Mouse (Mus musculus) G1E (cell line): ENCODE measurements around the gene Jpt1. TPM values are rescaled to one million over a fixed set of nuclear protein-coding genes. Genes with fewer than 3 reads are reported as not detected.

Source experiments
- ATAC-seq: 2 replicates; pipeline ENCODE4 v1.8.0; 2016; ENCODE audit warnings: mild to moderate bottlenecking; ENCODE audit not compliant: insufficient number of reproducible peaks, poor library complexity, low FRiP score, severe bottlenecking; ENCODE audit errors: extremely low read depth
- DNase-seq: peaks from one replicate; pipeline ENCODE4 v3.0.0; 2012; ENCODE audit warnings: low spot score
- H3K27me3 ChIP-seq: 2 replicates; pipeline ENCODE4 v1.6.1; 2012; ENCODE audit warnings: mild to moderate bottlenecking, low read length, inconsistent platforms; ENCODE audit not compliant: insufficient read depth
- H3K36me3 ChIP-seq: replicated peaks from 2 replicates; pipeline ENCODE3; 2012; ENCODE audit warnings: mild to moderate bottlenecking, inconsistent platforms
- H3K4me1 ChIP-seq: 2 replicates; pipeline ENCODE4 v1.6.1; 2012; ENCODE audit warnings: low read depth, low read length, inconsistent platforms, mixed read lengths; ENCODE audit not compliant: insufficient read depth
- H3K4me3 ChIP-seq: 2 replicates; pipeline ENCODE4 v1.5.1; 2012; ENCODE audit warnings: low read depth, mild to moderate bottlenecking, inconsistent platforms, low read length, moderate library complexity, mixed read lengths
- H3K9me3 ChIP-seq: replicated peaks from 2 replicates; pipeline ENCODE4 v1.6.1; 2012; ENCODE audit warnings: inconsistent platforms
- CTCF ChIP-seq: IDR thresholded peaks from 2 replicates; pipeline ENCODE4 v1.5.1; 2012; ENCODE audit warnings: low read depth, low read length, inconsistent platforms, mixed read lengths
- GATA1 ChIP-seq: IDR thresholded peaks from 2 replicates; pipeline ENCODE4 v1.6.1; 2012; ENCODE audit warnings: borderline replicate concordance, low read length, inconsistent platforms, mixed read lengths
- GATA2 ChIP-seq: IDR thresholded peaks from 2 replicates; pipeline ENCODE4 v1.6.1; 2012; ENCODE audit warnings: low read depth, low read length, inconsistent platforms, borderline replicate concordance
- POLR2AphosphoS5 ChIP-seq: IDR thresholded peaks from 2 replicates; pipeline ENCODE4 v1.6.1; 2012; ENCODE audit warnings: low read depth, low read length, inconsistent platforms; ENCODE audit not compliant: insufficient replicate concordance
- TAL1 ChIP-seq: conservative IDR thresholded peaks from 2 replicates; pipeline ENCODE4 v1.6.1; 2012; ENCODE audit warnings: low read depth, low read length, inconsistent platforms, mixed read lengths
- polyA plus RNA-seq: library from polyadenylated mRNA; stranded (reverse); fragments of >175 nt; gene quantifications from 2 replicates; pipeline ENCODE4 v1.2.3, GENCODE M21; 2012
- total RNA-seq, 2 experiments: library from RNA; stranded (forward) in 1 of 2; stranded (reverse) in 1 of 2; fragments of 200-1000 nt in 1 of 2; fragments of >200 nt in 1 of 2; fragmentation: Nextera tagmentation in 1 of 2; gene quantifications; 2 replicates each; pipeline ENCODE4 v1.2.3; 2014 to 2017

Gene Jpt1
- total and polyA plus RNA-seq, 3 experiments: 186 to 222 (median 218) TPM

DNA sequence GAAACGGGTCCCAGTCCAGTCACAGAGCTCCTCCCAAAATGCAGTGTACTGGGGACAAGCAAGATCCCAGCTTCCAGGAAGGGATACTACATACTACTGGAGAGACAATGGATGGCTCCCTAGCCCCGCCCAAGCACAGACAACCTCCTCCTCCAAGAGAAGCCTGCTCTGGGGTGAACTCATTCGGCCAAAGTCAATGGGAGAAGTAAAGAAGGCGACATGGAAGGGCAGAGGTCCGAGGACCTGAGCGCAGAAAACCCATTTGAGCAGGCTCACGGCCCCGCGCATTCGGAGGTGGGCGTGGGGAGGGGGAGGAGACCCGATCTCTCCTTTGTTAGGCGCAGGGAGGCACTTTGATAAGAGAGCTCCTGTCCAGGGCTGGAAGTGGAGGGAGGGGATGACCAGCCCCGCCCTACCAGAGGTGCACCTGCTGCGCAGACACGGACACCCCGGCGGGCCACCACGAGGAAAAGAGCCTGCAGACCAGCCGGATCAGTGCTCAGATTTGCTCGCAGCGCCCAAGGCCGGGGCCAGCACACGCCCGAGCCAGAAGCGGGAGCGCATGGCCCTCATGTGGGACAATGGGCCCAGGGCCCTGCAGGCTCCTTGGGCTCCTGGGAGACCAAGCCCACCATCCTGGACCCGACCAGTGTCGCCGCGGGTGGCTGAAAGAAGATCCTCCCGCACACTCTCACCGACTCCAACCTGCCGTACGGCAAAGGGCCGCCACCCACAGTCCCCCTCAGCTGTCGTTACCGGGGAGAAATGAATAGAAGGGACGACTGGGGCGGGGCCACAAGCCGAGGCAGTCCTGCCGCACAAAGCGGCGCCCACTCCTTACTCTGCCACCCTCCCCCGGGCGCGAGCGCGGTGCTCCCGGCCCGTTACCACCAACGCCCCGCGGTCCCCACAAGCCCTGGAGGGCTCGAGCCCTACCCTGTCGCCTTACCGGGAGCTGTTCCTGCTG lies 633 bp downstream of the Jpt1 start:
- ATAC-seq (0 out of 2 replicates have a peak, but pooled peaks have one; percentile 0), DNase-seq (peak; percentile 48)
- TF ChIP-seq POLR2AphosphoS5 (no peak; the same call in none of the 2 replicates), CTCF (no peak), GATA1 (no peak), GATA2 (no peak), TAL1 (no peak)
- no peaks in the 10 kb centered on the region for H3K27me3 ChIP-seq
- H3K4me3 ChIP-seq: peak overlapping the region; percentile 96
- no peaks in the 10 kb centered on the region for H3K9me3 ChIP-seq
- H3K4me1 ChIP-seq: peaks cover 48% of the 10 kb centered on the region
- H3K36me3 ChIP-seq: peaks cover 28% of the 10 kb centered on the region

DNA sequence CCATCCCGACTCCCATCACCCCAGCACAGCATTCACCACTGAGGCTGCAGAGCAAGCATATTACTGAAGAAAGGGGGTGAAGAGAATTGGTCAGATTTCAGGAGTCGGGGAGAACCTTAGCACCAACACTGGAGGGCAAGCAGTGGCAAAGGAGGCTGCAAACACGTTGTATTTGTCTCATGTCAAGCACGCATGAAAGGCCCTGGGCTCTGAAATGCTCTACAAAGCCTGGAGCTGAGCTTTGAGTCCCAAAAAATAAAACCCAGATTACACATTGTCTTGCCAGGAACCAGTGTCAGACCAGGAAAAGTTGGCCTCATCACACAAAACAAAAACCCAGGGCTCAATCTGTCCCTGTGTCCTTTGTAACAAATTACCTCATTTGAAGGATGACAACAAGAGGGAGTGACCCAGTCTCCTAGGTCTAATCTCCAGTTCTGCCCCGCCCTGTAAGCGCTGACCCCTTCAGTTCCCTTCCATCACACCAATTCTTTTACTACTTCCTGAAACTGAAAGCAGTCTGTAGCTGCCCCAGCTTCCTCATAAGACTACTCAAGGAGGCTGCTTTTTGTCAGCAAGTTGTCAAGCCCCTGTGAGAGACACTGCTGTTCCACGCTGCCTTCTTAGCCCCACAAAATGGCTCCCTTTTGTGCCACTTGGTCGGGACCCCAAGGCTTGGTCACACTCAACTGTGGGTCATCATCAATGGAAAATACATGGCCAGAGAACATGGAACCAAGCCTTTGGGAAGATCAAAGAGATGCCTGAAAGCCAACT lies 1.6 kb downstream of the Jpt1 start:
- H3K4me1 ChIP-seq: peaks cover 58% of the 10 kb centered on the region
- H3K27me3 ChIP-seq: no peaks in the 10 kb centered on the region
- peaks cover 37% of the 10 kb centered on the region for H3K36me3 ChIP-seq
- DNase-seq (peak; percentile 65), ATAC-seq (peak; percentile 10; the same call in 1 of the 2 replicates)
- TF ChIP-seq CTCF (no peak), GATA2 (no peak)
- no peaks in the 10 kb centered on the region for H3K9me3 ChIP-seq
- H3K4me3 ChIP-seq: peak overlapping the region; percentile 96

DNA sequence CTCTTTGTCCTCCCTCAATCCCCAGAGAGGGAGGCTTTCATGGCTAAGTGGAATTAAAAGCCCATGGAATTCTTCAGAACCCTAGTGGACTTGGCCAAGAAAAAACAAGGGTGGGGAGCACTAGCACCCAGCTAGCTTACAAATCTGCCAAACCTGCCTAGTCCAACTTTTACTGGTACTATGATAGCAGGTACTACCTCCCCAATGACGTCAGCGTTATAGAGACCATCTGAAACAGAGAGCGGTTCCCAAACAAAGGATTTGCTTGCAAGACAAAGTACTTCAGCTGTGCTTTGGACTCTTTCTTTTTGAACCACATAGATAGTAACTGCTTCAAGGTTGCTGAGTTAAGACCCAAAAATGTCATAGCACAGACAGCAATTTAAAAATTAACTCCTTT lies 2.2 kb downstream of the Jpt1 start:
- DNase-seq (no peak), ATAC-seq (no peak)
- H3K4me1 ChIP-seq: peaks cover 64% of the 10 kb centered on the region
- TF ChIP-seq TAL1 (no peak), GATA1 (no peak), GATA2 (no peak)
- H3K9me3 ChIP-seq: no peaks in the 10 kb centered on the region
- peak overlapping the region; percentile 96; the same call in 1 of the 2 replicates for H3K4me3 ChIP-seq
- peaks cover 43% of the 10 kb centered on the region for H3K36me3 ChIP-seq
- H3K27me3 ChIP-seq: no peaks in the 10 kb centered on the region

DNA sequence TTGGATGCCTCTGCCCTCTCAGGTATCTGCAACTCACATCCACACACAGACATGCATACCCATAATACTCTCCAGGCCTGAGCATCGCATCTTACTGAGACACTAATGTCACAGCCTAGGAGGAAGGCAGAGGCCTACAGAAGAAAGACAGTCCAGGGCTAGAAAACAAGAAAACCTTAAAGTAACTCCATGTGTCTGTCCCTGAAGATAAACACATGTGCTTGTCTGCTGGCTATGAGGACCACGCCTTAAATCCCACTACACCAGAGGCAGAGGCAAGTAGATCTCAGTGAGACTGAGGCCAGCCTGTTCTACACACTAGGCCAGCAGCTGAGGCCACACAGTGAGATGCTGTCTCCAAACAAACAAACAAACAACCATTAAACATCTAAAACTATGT lies 3.1 kb downstream of the Jpt1 start:
- H3K27me3 ChIP-seq: no peaks in the 10 kb centered on the region
- TF ChIP-seq TAL1 (peak; percentile 68), GATA1 (no peak), GATA2 (no peak), CTCF (no peak), POLR2AphosphoS5 (no peak)
- ATAC-seq (peak; percentile 25; the same call in 1 of the 2 replicates), DNase-seq (peak; percentile 17)
- peaks cover 48% of the 10 kb centered on the region for H3K36me3 ChIP-seq
- H3K9me3 ChIP-seq: no peaks in the 10 kb centered on the region
- peak overlapping the region; percentile 29; the same call in 1 of the 2 replicates for H3K4me3 ChIP-seq
- peaks cover 70% of the 10 kb centered on the region for H3K4me1 ChIP-seq

DNA sequence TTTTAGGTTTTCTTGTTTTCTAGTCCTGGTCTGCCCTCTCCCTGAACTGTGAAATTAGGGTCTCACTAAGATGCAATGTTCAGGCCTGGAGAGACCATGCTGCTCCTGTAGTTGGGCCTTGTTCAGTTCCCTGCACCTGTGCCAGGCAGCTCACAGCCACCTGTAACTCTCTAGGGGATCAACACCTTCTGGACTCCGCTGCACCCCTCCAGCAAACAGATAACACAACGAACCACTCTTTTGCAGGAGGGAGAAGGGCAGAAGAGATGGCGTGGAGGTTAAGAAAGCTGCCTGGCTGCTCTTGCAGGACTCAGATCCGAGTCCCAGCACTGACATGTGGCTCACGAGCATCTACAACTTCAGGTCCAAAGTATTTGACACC lies 3.7 kb downstream of the Jpt1 start:
- H3K27me3 ChIP-seq: no peaks in the 10 kb centered on the region
- peaks cover 54% of the 10 kb centered on the region for H3K36me3 ChIP-seq
- DNase-seq (no peak), ATAC-seq (no peak)
- peaks cover 74% of the 10 kb centered on the region for H3K4me1 ChIP-seq
- no peaks in the 10 kb centered on the region for H3K9me3 ChIP-seq
- peak overlapping the region; percentile 41; the same call in 1 of the 2 replicates for H3K4me3 ChIP-seq
- no peak for TF ChIP-seq GATA2
- TF ChIP-seq POLR2AphosphoS5: no peak
- TF ChIP-seq GATA1: no peak
- no peak for TF ChIP-seq CTCF
- TF ChIP-seq TAL1: no peak

DNA sequence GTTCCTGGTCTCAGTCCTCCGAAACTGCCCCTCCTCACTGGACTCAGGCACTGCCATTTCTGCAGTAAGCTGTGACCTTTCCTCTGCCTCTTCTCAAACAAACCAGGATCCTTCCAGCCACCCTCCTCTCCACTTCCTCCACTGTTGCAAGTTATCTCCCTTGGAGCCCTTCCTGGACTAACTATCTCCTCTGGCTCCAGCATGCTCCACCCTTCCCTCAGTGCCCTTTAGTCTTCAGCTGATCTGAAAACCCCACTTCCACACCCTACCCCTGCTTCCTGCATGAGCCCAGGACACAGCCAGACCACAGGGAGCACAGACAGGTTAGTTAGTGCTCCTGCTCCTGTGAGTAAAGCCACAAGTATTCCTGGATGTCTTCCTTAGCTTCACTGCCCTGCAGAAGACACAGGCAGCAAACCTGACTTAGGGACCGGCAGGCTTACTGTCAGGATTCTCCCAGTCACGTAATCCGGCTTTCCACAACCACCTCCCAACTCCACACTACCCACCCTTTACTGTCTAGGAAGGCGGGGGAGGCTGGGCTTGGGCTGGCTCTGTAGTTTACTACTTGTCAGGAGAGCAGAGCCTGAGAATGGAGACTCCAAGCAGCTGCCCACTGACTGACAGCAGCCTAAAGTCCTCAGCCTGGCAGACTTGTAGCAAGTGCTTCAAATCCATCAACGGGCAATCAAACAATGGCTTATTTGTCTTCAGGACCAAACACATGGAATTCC lies 4.2 kb downstream of the Jpt1 start:
- H3K4me3 ChIP-seq: peak overlapping the region; percentile 33; the same call in 1 of the 2 replicates
- DNase-seq (no peak), ATAC-seq (no peak)
- H3K36me3 ChIP-seq: peaks cover 59% of the 10 kb centered on the region
- H3K9me3 ChIP-seq: no peaks in the 10 kb centered on the region
- no peaks in the 10 kb centered on the region for H3K27me3 ChIP-seq
- H3K4me1 ChIP-seq: peaks cover 75% of the 10 kb centered on the region
- TF ChIP-seq CTCF: no peak
- no peak for TF ChIP-seq GATA2
- no peak for TF ChIP-seq GATA1
- no peak for TF ChIP-seq POLR2AphosphoS5
- TF ChIP-seq TAL1: no peak
